Mouse (Mus musculus) MEL (cell line): ENCODE measurements around the gene Hoxc6. TPM values are rescaled to one million over a fixed set of nuclear protein-coding genes. Genes with fewer than 3 reads are reported as not detected.

Source experiments
- DNase-seq: peaks from one replicate; pipeline ENCODE4 v3.0.0; 2011; ENCODE audit warnings: low read depth, low spot score
- H3K27ac ChIP-seq: 2 replicates; pipeline ENCODE4 v1.5.1; 2012; ENCODE audit warnings: low read depth, mild to moderate bottlenecking, control low read depth, low read length, moderate library complexity; ENCODE audit not compliant: control insufficient read depth
- H3K27me3 ChIP-seq, 2 experiments: fragments of 150-350 bp in 1 of 2; sonication (generic) in 1 of 2; 2 replicates each; pipeline ENCODE4 v1.6.1; 2012; ENCODE audit warnings: low read length in 2 of 2, mild to moderate bottlenecking in 2 of 2, improper control_type of control experiment in 1 of 2, moderate library complexity in 1 of 2; ENCODE audit not compliant: insufficient read depth in 2 of 2, control insufficient read depth in 1 of 2
- H3K36me3 ChIP-seq, 2 experiments: 2 replicates each; pipeline ENCODE4 v1.6.1; 2012 to 2014; ENCODE audit warnings: low read length in 2 of 2, improper control_type of control experiment in 1 of 2, inconsistent platforms in 1 of 2, mild to moderate bottlenecking in 1 of 2; ENCODE audit not compliant: insufficient read depth in 2 of 2, control insufficient read depth in 1 of 2
- H3K4me1 ChIP-seq, 2 experiments: fragments of 150-350 bp in 1 of 2; sonication (generic) in 1 of 2; 2 replicates each; pipeline ENCODE4 v1.6.1; 2012; ENCODE audit warnings: low read length in 2 of 2, improper control_type of control experiment in 1 of 2, mild to moderate bottlenecking in 1 of 2; ENCODE audit not compliant: insufficient read depth in 2 of 2, control insufficient read depth in 1 of 2
- H3K4me3 ChIP-seq, 2 experiments: fragments of 150-350 bp in 1 of 2; sonication (generic) in 1 of 2; 2 replicates each; pipeline ENCODE4 v1.5.1; 2012; ENCODE audit warnings: low read depth in 2 of 2, low read length in 2 of 2, mild to moderate bottlenecking in 2 of 2, moderate library complexity in 2 of 2, control low read depth in 1 of 2, improper control_type of control experiment in 1 of 2; ENCODE audit not compliant: control insufficient read depth in 1 of 2, insufficient read depth in 1 of 2
- H3K79me2 ChIP-seq: 2 replicates; pipeline ENCODE4 v1.6.1; 2012; ENCODE audit warnings: mild to moderate bottlenecking, low read length, moderate library complexity; ENCODE audit not compliant: control insufficient read depth, poor library complexity, insufficient read depth
- H3K9ac ChIP-seq: 2 replicates; pipeline ENCODE4 v1.6.1; 2012; ENCODE audit warnings: low read depth, mild to moderate bottlenecking, control low read depth, low read length, moderate library complexity; ENCODE audit not compliant: control insufficient read depth, poor library complexity, severe bottlenecking
- H3K9me3 ChIP-seq: fragments of 150-350 bp; sonication (generic); replicated peaks from 2 replicates; pipeline ENCODE4 v1.6.1; 2012; ENCODE audit warnings: mild to moderate bottlenecking, low read length, improper control_type of control experiment, moderate library complexity; ENCODE audit not compliant: insufficient read depth
- BHLHE40 ChIP-seq: IDR thresholded peaks from 2 replicates; pipeline ENCODE4 v1.6.1; 2012; ENCODE audit warnings: low read depth, mild to moderate bottlenecking, inconsistent platforms, low read length, improper control_type of control experiment, borderline replicate concordance
- CHD1 ChIP-seq: IDR thresholded peaks from 2 replicates; pipeline ENCODE4 v1.6.1; 2012; ENCODE audit warnings: low read depth, mild to moderate bottlenecking, inconsistent platforms, low read length, improper control_type of control experiment
- CHD2 ChIP-seq: IDR thresholded peaks from 2 replicates; pipeline ENCODE4 v1.6.1; 2011; ENCODE audit warnings: low read length, improper control_type of control experiment
- E2F4 ChIP-seq: IDR thresholded peaks from 2 replicates; pipeline ENCODE4 v1.6.1; 2011; ENCODE audit warnings: low read depth, low read length, improper control_type of control experiment, borderline replicate concordance
- ELF1 ChIP-seq: IDR thresholded peaks from 2 replicates; pipeline ENCODE4 v1.6.1; 2014; ENCODE audit warnings: low read depth, mild to moderate bottlenecking, inconsistent platforms, low read length, improper control_type of control experiment, moderate library complexity
- EP300 ChIP-seq, 2 experiments: IDR thresholded peaks; 2 replicates each; pipeline ENCODE4 v1.6.1; 2011; ENCODE audit warnings: improper control_type of control experiment in 2 of 2, low read length in 2 of 2, low read depth in 1 of 2, mild to moderate bottlenecking in 1 of 2
- ETS1 ChIP-seq: IDR thresholded peaks from 2 replicates; pipeline ENCODE4 v1.6.1; 2012; ENCODE audit warnings: low read depth, mild to moderate bottlenecking, inconsistent platforms, low read length, improper control_type of control experiment, moderate library complexity
- GABPA ChIP-seq: IDR thresholded peaks from 2 replicates; pipeline ENCODE4 v1.6.1; 2012; ENCODE audit warnings: low read depth, mild to moderate bottlenecking, inconsistent platforms, low read length, improper control_type of control experiment, moderate library complexity
- GATA1 ChIP-seq: IDR thresholded peaks from 2 replicates; pipeline ENCODE4 v1.6.1; 2011; ENCODE audit warnings: low read depth, low read length, improper control_type of control experiment
- HCFC1 ChIP-seq: IDR thresholded peaks from 2 replicates; pipeline ENCODE4 v1.6.1; 2012; ENCODE audit warnings: low read depth, mild to moderate bottlenecking, inconsistent platforms, low read length, improper control_type of control experiment, moderate library complexity
- KAT2A ChIP-seq: conservative IDR thresholded peaks from 2 replicates; pipeline ENCODE4 v1.6.1; 2012; ENCODE audit warnings: low read depth, low read length, improper control_type of control experiment, inconsistent platforms
- MAFK ChIP-seq: IDR thresholded peaks from 2 replicates; pipeline ENCODE4 v1.6.1; 2011; ENCODE audit warnings: low read depth, mild to moderate bottlenecking, low read length, improper control_type of control experiment, borderline replicate concordance
- MAX ChIP-seq: IDR thresholded peaks from 2 replicates; pipeline ENCODE4 v1.6.1; 2011; ENCODE audit warnings: low read length, improper control_type of control experiment
- MAZ ChIP-seq: IDR thresholded peaks from 2 replicates; pipeline ENCODE4 v1.6.1; 2012; ENCODE audit warnings: low read depth, mild to moderate bottlenecking, inconsistent platforms, low read length, improper control_type of control experiment
- MXI1 ChIP-seq: IDR thresholded peaks from 2 replicates; pipeline ENCODE4 v1.6.1; 2011; ENCODE audit warnings: mild to moderate bottlenecking, low read depth, low read length, improper control_type of control experiment
- MYB ChIP-seq: IDR thresholded peaks from 2 replicates; pipeline ENCODE4 v1.6.1; 2011; ENCODE audit warnings: mild to moderate bottlenecking, low read depth, low read length, improper control_type of control experiment
- MYC ChIP-seq: IDR thresholded peaks from 2 replicates; pipeline ENCODE4 v1.6.1; 2011; ENCODE audit warnings: low read depth, mild to moderate bottlenecking, low read length, improper control_type of control experiment, moderate library complexity
- NRF1 ChIP-seq: IDR thresholded peaks from 2 replicates; pipeline ENCODE4 v1.6.1; 2014; ENCODE audit warnings: low read depth, mild to moderate bottlenecking, inconsistent platforms, low read length, improper control_type of control experiment, moderate library complexity; ENCODE audit not compliant: poor library complexity, insufficient read depth, severe bottlenecking
- POLR2AphosphoS2 ChIP-seq: IDR thresholded peaks from 2 replicates; pipeline ENCODE4 v1.6.1; 2011; ENCODE audit warnings: low read length, improper control_type of control experiment
- RAD21 ChIP-seq: IDR thresholded peaks from 2 replicates; pipeline ENCODE4 v1.6.1; 2011; ENCODE audit warnings: mild to moderate bottlenecking, low read depth, low read length, improper control_type of control experiment
- SMC3 ChIP-seq: IDR thresholded peaks from 2 replicates; pipeline ENCODE4 v1.6.1; 2011; ENCODE audit warnings: low read depth, low read length, improper control_type of control experiment
- TAL1 ChIP-seq: IDR thresholded peaks from 2 replicates; pipeline ENCODE4 v1.6.1; 2012; ENCODE audit warnings: mild to moderate bottlenecking, inconsistent platforms, low read length, moderate library complexity, mixed read lengths
- TCF12 ChIP-seq: IDR thresholded peaks from 2 replicates; pipeline ENCODE4 v1.6.1; 2014; ENCODE audit warnings: low read depth, mild to moderate bottlenecking, inconsistent platforms, low read length, improper control_type of control experiment, moderate library complexity
- USF1 ChIP-seq: IDR thresholded peaks from 2 replicates; pipeline ENCODE4 v1.6.1; 2014; ENCODE audit warnings: low read depth, mild to moderate bottlenecking, inconsistent platforms, low read length, improper control_type of control experiment, moderate library complexity
- ZC3H11A ChIP-seq: IDR thresholded peaks from 2 replicates; pipeline ENCODE4 v1.6.1; 2012; ENCODE audit warnings: low read depth, mild to moderate bottlenecking, inconsistent platforms, low read length, improper control_type of control experiment
- ZKSCAN1 ChIP-seq: IDR thresholded peaks from 2 replicates; pipeline ENCODE4 v1.6.1; 2012; ENCODE audit warnings: low read depth, mild to moderate bottlenecking, inconsistent platforms, low read length, improper control_type of control experiment, moderate library complexity
- ZMIZ1 ChIP-seq: IDR thresholded peaks from 2 replicates; pipeline ENCODE4 v1.6.1; 2012; ENCODE audit warnings: low read depth, mild to moderate bottlenecking, inconsistent platforms, low read length, improper control_type of control experiment, moderate library complexity
- ZNF384 ChIP-seq: IDR thresholded peaks from 2 replicates; pipeline ENCODE4 v1.6.1; 2012; ENCODE audit warnings: low read depth, mild to moderate bottlenecking, inconsistent platforms, low read length, improper control_type of control experiment
- polyA plus RNA-seq, 2 experiments: library from polyadenylated mRNA; stranded (reverse) in 1 of 2; unstranded in 1 of 2; fragments of >175 nt in 1 of 2; fragments of >200 nt in 1 of 2; gene quantifications; 2 replicates each; pipeline versions ENCODE4 v1.2.1 to v1.2.4; 2012; ENCODE audit warnings: low replicate concordance in 2 of 2, low read depth in 1 of 2; ENCODE audit not compliant: insufficient read length in 2 of 2, insufficient read depth in 1 of 2, missing spikeins in 1 of 2
- total RNA-seq: library from RNA; depleted of rRNA; stranded (reverse); fragments of 300-350 nt; gene quantifications from 2 replicates; pipeline ENCODE4 v1.2.3, GENCODE M21; 2012

Gene Hoxc6
- total and polyA plus RNA-seq, 3 experiments = 2.3 to 9.4 TPM; not detected in 1

- Histone ChIP-seq H3K9me3 (no peaks in the 10 kb centered on the region), H3K36me3 (peaks cover 0 to 4% of the 10 kb centered on the region in 2 experiments; a peak in 2 of 4 replicates), H3K27ac (no peak overlapping the region), H3K9ac (no peak overlapping the region)
- TF ChIP-seq RAD21 = no peak
- no peak for TF ChIP-seq KAT2A
- TF ChIP-seq NRF1 = no peak
- TF ChIP-seq CHD2 = no peak
- TF ChIP-seq MAFK = no peak
- TF ChIP-seq EP300 (IDR thresholded peaks at IDR 0.05; ENCODE audit: low read depth in 1 of 2, low read length in 2 of 2) = no peak
- TF ChIP-seq CHD1 = no peak
- no peak for TF ChIP-seq MAX
- no peak for TF ChIP-seq ZC3H11A
- no peak for TF ChIP-seq USF1
- TF ChIP-seq ELF1 = no peak
- TF ChIP-seq GABPA = no peak
- no peak for TF ChIP-seq ZNF384
- no peak for TF ChIP-seq HCFC1
- no peak for TF ChIP-seq MXI1
- no peak for TF ChIP-seq BHLHE40
- TF ChIP-seq, all 39 proteins: peak for 0
- peak; percentile 33 for DNase-seq
- Histone ChIP-seq H3K4me1 (0 out of 4 replicates have a peak, but pooled peaks cover 0 to 9% of the 10 kb centered on the region in 2 experiments), H3K27me3 (no peaks in the 10 kb centered on the region), H3K4me3 (no peak overlapping the region), H3K79me2 (no peaks in the 10 kb centered on the region)
Measured at GRCm38 (mm10) chr15:103041613-103042012, 43.6 kb downstream of the Hoxc6 start.

GRCm38 (mm10) chr15:103042209-103042608 lies 44.2 kb downstream of the Hoxc6 start:
- Histone ChIP-seq H3K27ac (no peak overlapping the region), H3K9me3 (no peaks in the 10 kb centered on the region), H3K4me3 (no peak overlapping the region), H3K9ac (no peak overlapping the region), H3K27me3 (no peaks in the 10 kb centered on the region), H3K36me3 (peaks cover 0 to 2% of the 10 kb centered on the region in 2 experiments; a peak in 1 of 4 replicates), H3K4me1 (0 out of 4 replicates have a peak, but pooled peaks cover 0 to 9% of the 10 kb centered on the region in 2 experiments)
- no peak for TF ChIP-seq TCF12
- no peak for TF ChIP-seq E2F4
- no peak for TF ChIP-seq ZKSCAN1
- TF ChIP-seq ZMIZ1 = no peak
- TF ChIP-seq MYC = no peak
- TF ChIP-seq ZNF384 = no peak
- TF ChIP-seq MAZ = no peak
- no peak for TF ChIP-seq POLR2AphosphoS2
- no peak for TF ChIP-seq TAL1
- no peak for TF ChIP-seq CHD1
- no peak for TF ChIP-seq USF1
- no peak for TF ChIP-seq SMC3
- TF ChIP-seq CHD2 = no peak
- no peak for TF ChIP-seq HCFC1
- no peak for TF ChIP-seq BHLHE40
- TF ChIP-seq MYB = no peak
- TF ChIP-seq GATA1 = no peak
- no peak for TF ChIP-seq ETS1
- TF ChIP-seq NRF1 = no peak
- TF ChIP-seq MAFK = no peak
- TF ChIP-seq, all 39 proteins: peak for 0
- no peaks in the 10 kb centered on the region for H3K79me2 ChIP-seq
- DNase-seq = no peak
